Mouse (Mus musculus): ENCODE measurements around the gene Cacnb1. TPM values are rescaled to one million over a fixed set of nuclear protein-coding genes. Genes with fewer than 3 reads are reported as not detected.

Cacnb1 gene
- total RNA-seq, 1 experiment: 6.2 TPM

GRCm38 (mm10) chr11:97974746-97975145 is 48.1 kb downstream of the Cacnb1 start:
- in situ Hi-C loops (cut with MboI; ENCODE audit: low sequenced_read_pairs in 2 of 2, unreplicated experiment in 2 of 2): no loop called here
- no peak overlapping the region for H3K4me3 ChIP-seq (ENCODE audit: insufficient read depth in 1 of 2, low read depth in 1 of 2, low read length in 2 of 2, poor library complexity in 1 of 2, severe bottlenecking in 1 of 2)
- DNase-seq (ENCODE audit: low read depth, low spot score): no peak
- H3K27ac ChIP-seq (ENCODE audit: insufficient read depth, low read depth, low read length, poor library complexity, severe bottlenecking): no peak overlapping the region
- no peak for TF ChIP-seq HCFC1 (IDR thresholded peaks at IDR 0.05; ENCODE audit: borderline replicate concordance, insufficient read depth, low read length)
- TF ChIP-seq MAFK (IDR thresholded peaks at IDR 0.05; ENCODE audit: insufficient read depth, low read depth, low read length): no peak
- TF ChIP-seq CHD2 (IDR thresholded peaks at IDR 0.05; ENCODE audit: low read depth, low read length): no peak
- TF ChIP-seq ZC3H11A (IDR thresholded peaks at IDR 0.05; ENCODE audit: borderline replicate concordance, low read depth, low read length): no peak
- TF ChIP-seq ZNF384 (IDR thresholded peaks at IDR 0.05; ENCODE audit: low read depth, low read length): no peak
- no peaks in the 10 kb centered on the region for H3K9me3 ChIP-seq (ENCODE audit: control insufficient read depth, insufficient read depth, low read depth, low read length)
- H3K9ac ChIP-seq (ENCODE audit: insufficient read depth, low read depth, low read length, poor library complexity, severe bottlenecking): no peak overlapping the region
- peaks cover 6% of the 10 kb centered on the region; the same call in 1 of the 2 replicates for H3K36me3 ChIP-seq (ENCODE audit: control insufficient read depth, insufficient read depth, low read length, poor library complexity, severe bottlenecking)
- H3K4me1 ChIP-seq (ENCODE audit: control insufficient read depth in 2 of 2, insufficient read depth in 2 of 2, low read length in 2 of 2, poor library complexity in 1 of 2): peaks cover 15 to 17% of the 10 kb centered on the region in 2 experiments; a peak in 3 of 4 replicates

GRCm38 (mm10) chr11:97974141-97974540 is 48.7 kb downstream of the Cacnb1 start:
- TF ChIP-seq MAFK (IDR thresholded peaks at IDR 0.05; ENCODE audit: insufficient read depth, low read depth, low read length): no peak
- no peak for TF ChIP-seq ZNF384 (IDR thresholded peaks at IDR 0.05; ENCODE audit: low read depth, low read length)
- no peak for TF ChIP-seq HCFC1 (IDR thresholded peaks at IDR 0.05; ENCODE audit: borderline replicate concordance, insufficient read depth, low read length)
- TF ChIP-seq CHD2 (IDR thresholded peaks at IDR 0.05; ENCODE audit: low read depth, low read length): no peak
- no peak for TF ChIP-seq ZC3H11A (IDR thresholded peaks at IDR 0.05; ENCODE audit: borderline replicate concordance, low read depth, low read length)
- Histone ChIP-seq H3K36me3 (ENCODE audit: control insufficient read depth, insufficient read depth, low read length, poor library complexity, severe bottlenecking) (peaks cover 6% of the 10 kb centered on the region; the same call in 1 of the 2 replicates), H3K9me3 (ENCODE audit: control insufficient read depth, insufficient read depth, low read depth, low read length) (no peaks in the 10 kb centered on the region), H3K4me1 (ENCODE audit: control insufficient read depth in 2 of 2, insufficient read depth in 2 of 2, low read length in 2 of 2, poor library complexity in 1 of 2) (peaks cover 14 to 15% of the 10 kb centered on the region in 2 experiments; a peak in 3 of 4 replicates), H3K9ac (ENCODE audit: insufficient read depth, low read depth, low read length, poor library complexity, severe bottlenecking) (no peak overlapping the region), H3K4me3 (ENCODE audit: insufficient read depth in 1 of 2, low read depth in 1 of 2, low read length in 2 of 2, poor library complexity in 1 of 2, severe bottlenecking in 1 of 2) (no peak overlapping the region), H3K27ac (ENCODE audit: insufficient read depth, low read depth, low read length, poor library complexity, severe bottlenecking) (no peak overlapping the region)
- in situ Hi-C loops (cut with MboI; ENCODE audit: low sequenced_read_pairs in 2 of 2, unreplicated experiment in 2 of 2): no loop called here
- no peak for DNase-seq (ENCODE audit: low read depth, low spot score)

DNA sequence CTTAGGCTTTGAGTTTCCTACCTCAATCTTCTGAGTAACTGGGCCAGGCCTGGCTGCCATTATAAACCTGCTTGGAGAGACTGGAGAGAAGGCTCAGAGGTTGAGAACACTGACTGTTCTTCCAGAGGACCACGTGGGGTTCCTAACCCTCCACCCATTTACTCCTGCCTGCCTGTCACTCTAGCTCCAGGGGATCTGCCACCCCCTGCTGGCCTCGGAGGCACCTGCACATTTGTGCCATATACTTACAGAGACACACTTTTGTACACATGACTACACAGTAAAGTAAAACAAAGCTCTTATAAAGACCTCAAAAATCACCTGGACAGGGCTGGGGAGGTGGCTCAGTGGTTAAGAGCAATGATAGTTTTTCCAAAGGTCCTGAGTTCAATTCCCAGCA is 50.4 kb downstream of the Cacnb1 start:
- H3K9ac ChIP-seq (ENCODE audit: insufficient read depth, low read depth, low read length, poor library complexity, severe bottlenecking): no peak overlapping the region
- H3K27ac ChIP-seq (ENCODE audit: insufficient read depth, low read depth, low read length, poor library complexity, severe bottlenecking): no peak overlapping the region
- H3K36me3 ChIP-seq (ENCODE audit: control insufficient read depth, insufficient read depth, low read length, poor library complexity, severe bottlenecking): peaks cover 6% of the 10 kb centered on the region; the same call in 1 of the 2 replicates
- TF ChIP-seq ZC3H11A (IDR thresholded peaks at IDR 0.05; ENCODE audit: borderline replicate concordance, low read depth, low read length) (0 out of 2 replicates have a peak, but pooled peaks have one; percentile 28), MAFK (IDR thresholded peaks at IDR 0.05; ENCODE audit: insufficient read depth, low read depth, low read length) (no peak)
- peak; percentile 71 for DNase-seq (ENCODE audit: low read depth, low spot score)
- H3K9me3 ChIP-seq (ENCODE audit: control insufficient read depth, insufficient read depth, low read depth, low read length): no peaks in the 10 kb centered on the region
- H3K4me1 ChIP-seq (ENCODE audit: control insufficient read depth in 2 of 2, insufficient read depth in 2 of 2, low read length in 2 of 2, poor library complexity in 1 of 2): peaks cover 10% of the 10 kb centered on the region in 2 experiments; a peak in 3 of 4 replicates
- in situ Hi-C loops (cut with MboI; ENCODE audit: low sequenced_read_pairs in 2 of 2, unreplicated experiment in 2 of 2): no loop called here
- H3K4me3 ChIP-seq (ENCODE audit: insufficient read depth in 1 of 2, low read depth in 1 of 2, low read length in 2 of 2, poor library complexity in 1 of 2, severe bottlenecking in 1 of 2): no peak overlapping the region

DNA sequence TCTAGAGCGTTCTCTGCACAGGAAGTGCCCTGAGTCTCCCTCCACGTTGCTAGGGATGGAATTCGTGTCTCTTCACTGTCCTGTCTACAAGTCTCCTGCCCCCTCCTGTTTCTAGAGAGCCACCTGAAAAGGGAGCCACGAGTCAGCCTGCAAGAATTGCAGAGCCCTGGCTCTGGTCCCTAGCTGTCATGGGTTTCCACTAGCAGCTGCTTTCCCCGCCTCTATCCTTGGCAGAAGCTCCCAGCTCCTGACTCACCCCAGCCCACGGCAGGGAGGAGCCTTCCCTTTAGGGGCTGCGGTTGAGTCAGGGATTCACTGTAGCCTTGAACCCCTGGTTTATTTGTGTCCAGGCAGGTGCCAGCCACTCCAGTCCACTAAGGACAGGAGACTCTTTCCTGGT is 51.6 kb downstream of the Cacnb1 start:
- in situ Hi-C loops (cut with MboI; ENCODE audit: low sequenced_read_pairs in 2 of 2, unreplicated experiment in 2 of 2): no loop called here
- Histone ChIP-seq H3K9me3 (ENCODE audit: control insufficient read depth, insufficient read depth, low read depth, low read length) (no peaks in the 10 kb centered on the region), H3K36me3 (ENCODE audit: control insufficient read depth, insufficient read depth, low read length, poor library complexity, severe bottlenecking) (peaks cover 6% of the 10 kb centered on the region; the same call in 1 of the 2 replicates), H3K9ac (ENCODE audit: insufficient read depth, low read depth, low read length, poor library complexity, severe bottlenecking) (no peak overlapping the region), H3K4me3 (ENCODE audit: insufficient read depth in 1 of 2, low read depth in 1 of 2, low read length in 2 of 2, poor library complexity in 1 of 2, severe bottlenecking in 1 of 2) (no peak overlapping the region), H3K4me1 (ENCODE audit: control insufficient read depth in 2 of 2, insufficient read depth in 2 of 2, low read length in 2 of 2, poor library complexity in 1 of 2) (peaks cover 2 to 4% of the 10 kb centered on the region in 2 experiments; a peak in 1 of 4 replicates), H3K27ac (ENCODE audit: insufficient read depth, low read depth, low read length, poor library complexity, severe bottlenecking) (no peak overlapping the region)
- no peak for DNase-seq (ENCODE audit: low read depth, low spot score)
- no peak for TF ChIP-seq ZNF384 (IDR thresholded peaks at IDR 0.05; ENCODE audit: low read depth, low read length)
- no peak for TF ChIP-seq CHD2 (IDR thresholded peaks at IDR 0.05; ENCODE audit: low read depth, low read length)
- TF ChIP-seq ZC3H11A (IDR thresholded peaks at IDR 0.05; ENCODE audit: borderline replicate concordance, low read depth, low read length): no peak
- no peak for TF ChIP-seq MAFK (IDR thresholded peaks at IDR 0.05; ENCODE audit: insufficient read depth, low read depth, low read length)
- no peak for TF ChIP-seq HCFC1 (IDR thresholded peaks at IDR 0.05; ENCODE audit: borderline replicate concordance, insufficient read depth, low read length)

GRCm38 (mm10) chr11:97970771-97971170 is 52.1 kb downstream of the Cacnb1 start:
- Histone ChIP-seq H3K4me1 (ENCODE audit: control insufficient read depth in 2 of 2, insufficient read depth in 2 of 2, low read length in 2 of 2, poor library complexity in 1 of 2) (peaks cover 0 to 3% of the 10 kb centered on the region in 2 experiments; a peak in 1 of 4 replicates), H3K36me3 (ENCODE audit: control insufficient read depth, insufficient read depth, low read length, poor library complexity, severe bottlenecking) (peaks cover 6% of the 10 kb centered on the region; the same call in 1 of the 2 replicates), H3K9me3 (ENCODE audit: control insufficient read depth, insufficient read depth, low read depth, low read length) (no peaks in the 10 kb centered on the region), H3K9ac (ENCODE audit: insufficient read depth, low read depth, low read length, poor library complexity, severe bottlenecking) (no peak overlapping the region), H3K4me3 (ENCODE audit: insufficient read depth in 1 of 2, low read depth in 1 of 2, low read length in 2 of 2, poor library complexity in 1 of 2, severe bottlenecking in 1 of 2) (no peak overlapping the region), H3K27ac (ENCODE audit: insufficient read depth, low read depth, low read length, poor library complexity, severe bottlenecking) (no peak overlapping the region)
- in situ Hi-C loops (cut with MboI; ENCODE audit: low sequenced_read_pairs in 2 of 2, unreplicated experiment in 2 of 2): no loop called here
- DNase-seq (ENCODE audit: low read depth, low spot score): no peak
- TF ChIP-seq HCFC1 (IDR thresholded peaks at IDR 0.05; ENCODE audit: borderline replicate concordance, insufficient read depth, low read length): no peak
- no peak for TF ChIP-seq MAFK (IDR thresholded peaks at IDR 0.05; ENCODE audit: insufficient read depth, low read depth, low read length)
- TF ChIP-seq CHD2 (IDR thresholded peaks at IDR 0.05; ENCODE audit: low read depth, low read length): no peak
- no peak for TF ChIP-seq ZNF384 (IDR thresholded peaks at IDR 0.05; ENCODE audit: low read depth, low read length)
- TF ChIP-seq ZC3H11A (IDR thresholded peaks at IDR 0.05; ENCODE audit: borderline replicate concordance, low read depth, low read length): no peak

All from ES-E14 (cell line).